Mouse (Mus musculus): ENCODE measurements around the gene Trim37. TPM values are rescaled to one million over a fixed set of nuclear protein-coding genes. Genes with fewer than 3 reads are reported as not detected.

Trim37 gene
- polyA plus RNA-seq, 1 experiment from 2014 or later, result 87.3 TPM

GRCm38 (mm10) chr11:87125562-87125961 is 1.3 kb upstream of the Trim37 start:
- H3K4me3 ChIP-seq, result peak overlapping the region; percentile 95; the same call in 1 of the 2 replicates
- peaks cover 44% of the 10 kb centered on the region for H3K36me3 ChIP-seq (ENCODE audit: poor library complexity, severe bottlenecking)
- H3K27ac ChIP-seq, result peak overlapping the region; percentile 93; the same call in 1 of the 2 replicates
- no peaks in the 10 kb centered on the region for H3K27me3 ChIP-seq
- WGBS, result 46% methylated on average over 4 of the region's 4 CpGs
- ATAC-seq, result no peak
- H3K4me2 ChIP-seq, result peak overlapping the region; percentile 69
- no peak overlapping the region for H3K9ac ChIP-seq
- H3K9me3 ChIP-seq (replicated peaks), result no peaks in the 10 kb centered on the region
- peaks cover 23% of the 10 kb centered on the region for H3K4me1 ChIP-seq

DNA sequence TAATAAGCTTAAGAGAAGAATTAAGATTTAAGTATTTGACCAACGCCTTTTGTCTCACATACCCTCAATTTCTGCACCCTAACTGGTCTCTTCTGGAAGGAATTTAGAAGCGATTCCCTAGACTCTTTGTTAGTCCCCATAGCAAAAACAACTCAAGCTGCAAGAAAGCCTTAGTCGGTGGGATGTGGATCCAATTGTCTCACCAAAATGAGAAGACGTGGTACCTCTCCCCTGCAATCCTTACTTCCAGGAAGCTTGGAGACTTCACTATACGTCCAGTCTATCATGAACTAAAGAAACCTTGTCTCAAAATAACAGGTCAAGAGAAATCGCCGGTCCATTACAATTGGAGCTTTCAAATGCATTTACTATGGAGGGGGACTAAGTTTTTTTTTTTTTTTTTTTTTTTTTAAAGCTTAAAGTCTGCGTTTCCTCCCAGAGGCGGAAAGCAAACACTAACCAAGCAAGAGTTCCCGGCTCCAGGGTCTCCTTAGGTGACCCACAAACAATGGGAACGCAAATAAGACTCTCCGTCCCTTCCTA is 525 bp upstream of the Trim37 start:
- H3K27ac ChIP-seq, result peak overlapping the region; percentile 93

DNA sequence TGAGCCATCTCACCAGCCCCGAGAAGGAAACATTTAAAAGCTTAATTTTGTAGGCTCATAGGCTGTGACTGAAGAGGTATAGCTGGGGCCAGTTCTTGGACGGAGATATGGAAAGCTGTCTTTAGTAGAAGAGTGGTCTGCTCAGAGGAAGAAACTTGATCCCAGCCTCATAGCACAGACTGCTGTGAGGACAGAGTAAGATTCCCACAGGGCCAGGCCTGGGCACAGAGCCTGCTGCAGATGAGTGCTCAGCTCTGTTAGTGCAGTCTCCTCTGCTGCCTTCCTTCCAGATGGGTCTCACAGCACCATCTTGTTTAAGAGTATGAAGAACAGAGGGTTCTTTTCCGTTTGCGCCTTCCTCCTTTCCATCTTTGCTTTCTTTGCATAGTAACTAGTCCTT is 9.4 kb downstream of the Trim37 start:
- WGBS, result 86% methylated on average over 4 of the region's 4 CpGs
- H3K9ac ChIP-seq, result no peak overlapping the region

More for the DNA sequence above, 525 bp upstream of the Trim37 start:
- H3K36me3 ChIP-seq (ENCODE audit: poor library complexity, severe bottlenecking), result peaks cover 41% of the 10 kb centered on the region
- WGBS, result 1% methylated on average over 12 of the region's 12 CpGs
- peak overlapping the region; percentile 92 for H3K9ac ChIP-seq
- H3K27me3 ChIP-seq, result no peaks in the 10 kb centered on the region
- no peak for ATAC-seq
- no peaks in the 10 kb centered on the region for H3K9me3 ChIP-seq (replicated peaks)
- peak overlapping the region; percentile 69 for H3K4me2 ChIP-seq
- H3K4me3 ChIP-seq, result peak overlapping the region; percentile 95
- peaks cover 23% of the 10 kb centered on the region for H3K4me1 ChIP-seq

GRCm38 (mm10) chr11:87158012-87158411 is 31.1 kb downstream of the Trim37 start:
- Histone ChIP-seq H3K27me3 (no peaks in the 10 kb centered on the region), H3K4me2 (no peak overlapping the region), H3K27ac (no peak overlapping the region), H3K4me3 (no peak overlapping the region), H3K9ac (no peak overlapping the region), H3K9me3 (replicated peaks) (no peaks in the 10 kb centered on the region), H3K4me1 (no peaks in the 10 kb centered on the region), H3K36me3 (ENCODE audit: poor library complexity, severe bottlenecking) (peaks cover 54% of the 10 kb centered on the region)
- WGBS, result 95% methylated on average over 2 of the region's 2 CpGs
- ATAC-seq, result no peak

More for the DNA sequence above, 9.4 kb downstream of the Trim37 start:
- Histone ChIP-seq H3K27ac (no peak overlapping the region), H3K36me3 (ENCODE audit: poor library complexity, severe bottlenecking) (peaks cover 41% of the 10 kb centered on the region), H3K4me1 (no peaks in the 10 kb centered on the region), H3K4me3 (no peak overlapping the region), H3K9me3 (replicated peaks) (no peaks in the 10 kb centered on the region), H3K4me2 (no peak overlapping the region), H3K27me3 (no peaks in the 10 kb centered on the region)
- no peak for ATAC-seq

- Histone ChIP-seq H3K36me3 (ENCODE audit: poor library complexity, severe bottlenecking) (peaks cover 65% of the 10 kb centered on the region), H3K27ac (no peak overlapping the region)
- 91% methylated on average over 4 of the region's 4 CpGs for WGBS
Measured at GRCm38 (mm10) chr11:87162687-87163086, 35.8 kb downstream of the Trim37 start.

GRCm38 (mm10) chr11:87163751-87164150 is 36.9 kb downstream of the Trim37 start:
- no peaks in the 10 kb centered on the region for H3K27me3 ChIP-seq
- no peak overlapping the region for H3K4me3 ChIP-seq
- H3K9me3 ChIP-seq (replicated peaks), result no peaks in the 10 kb centered on the region
- ATAC-seq, result no peak
- H3K9ac ChIP-seq, result no peak overlapping the region
- no peak overlapping the region for H3K4me2 ChIP-seq
- H3K4me1 ChIP-seq, result no peaks in the 10 kb centered on the region
- peaks cover 71% of the 10 kb centered on the region for H3K36me3 ChIP-seq (ENCODE audit: poor library complexity, severe bottlenecking)
- H3K27ac ChIP-seq, result no peak overlapping the region

More at GRCm38 (mm10) chr11:87162687-87163086, 35.8 kb downstream of the Trim37 start:
- no peaks in the 10 kb centered on the region for H3K9me3 ChIP-seq (replicated peaks)
- no peaks in the 10 kb centered on the region for H3K4me1 ChIP-seq
- no peak overlapping the region for H3K4me3 ChIP-seq
- no peak overlapping the region for H3K9ac ChIP-seq
- no peak overlapping the region for H3K4me2 ChIP-seq
- no peak for ATAC-seq
- H3K27me3 ChIP-seq, result no peaks in the 10 kb centered on the region

- H3K4me1 ChIP-seq, result no peaks in the 10 kb centered on the region
- no peaks in the 10 kb centered on the region for H3K27me3 ChIP-seq
- no peak overlapping the region for H3K27ac ChIP-seq
- no peak overlapping the region for H3K4me2 ChIP-seq
- no peak overlapping the region for H3K9ac ChIP-seq
- 84% methylated on average over 5 of the region's 5 CpGs for WGBS
- ATAC-seq, result no peak
- H3K4me3 ChIP-seq, result no peak overlapping the region
- no peaks in the 10 kb centered on the region for H3K9me3 ChIP-seq (replicated peaks)
- H3K36me3 ChIP-seq (ENCODE audit: poor library complexity, severe bottlenecking), result peaks cover 57% of the 10 kb centered on the region
Measured at GRCm38 (mm10) chr11:87173625-87174024, 46.7 kb downstream of the Trim37 start.

DNA sequence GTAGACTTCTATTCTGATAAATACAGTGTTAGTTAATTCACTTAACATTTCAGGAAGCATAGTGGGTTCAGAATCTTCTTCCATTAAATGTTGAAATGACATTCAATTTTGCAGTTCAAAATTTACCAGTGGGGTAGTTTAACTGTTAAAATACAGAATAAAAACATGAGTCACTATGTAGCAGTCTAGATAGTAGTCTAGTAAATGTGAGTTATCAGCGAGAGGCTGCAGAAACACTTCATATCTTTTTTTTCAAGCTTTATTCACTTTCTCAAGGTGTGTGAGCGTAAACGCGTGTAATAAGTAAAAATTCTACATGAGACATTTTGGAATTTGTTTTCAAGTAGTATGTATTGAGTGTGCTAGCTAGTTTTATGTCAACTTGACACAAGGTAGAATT is 48.2 kb downstream of the Trim37 start:
- no peak overlapping the region for H3K27ac ChIP-seq
- H3K27me3 ChIP-seq, result no peaks in the 10 kb centered on the region
- H3K9ac ChIP-seq, result no peak overlapping the region
- no peaks in the 10 kb centered on the region for H3K4me1 ChIP-seq
- WGBS, result 98% methylated on average over 4 of the region's 4 CpGs
- H3K4me2 ChIP-seq, result no peak overlapping the region
- peaks cover 60% of the 10 kb centered on the region for H3K36me3 ChIP-seq (ENCODE audit: poor library complexity, severe bottlenecking)
- no peak overlapping the region for H3K4me3 ChIP-seq
- H3K9me3 ChIP-seq (replicated peaks), result no peaks in the 10 kb centered on the region
- no peak for ATAC-seq

GRCm38 (mm10) chr11:87212313-87212712 is 85.4 kb downstream of the Trim37 start:
- Histone ChIP-seq H3K27me3 (no peaks in the 10 kb centered on the region), H3K36me3 (ENCODE audit: poor library complexity, severe bottlenecking) (peaks cover 47% of the 10 kb centered on the region), H3K9me3 (replicated peaks) (no peaks in the 10 kb centered on the region), H3K4me1 (no peaks in the 10 kb centered on the region), H3K27ac (no peak overlapping the region), H3K9ac (no peak overlapping the region), H3K4me3 (no peak overlapping the region), H3K4me2 (no peak overlapping the region)
- 86% methylated on average over 5 of the region's 5 CpGs for WGBS
- no peak for ATAC-seq

DNA sequence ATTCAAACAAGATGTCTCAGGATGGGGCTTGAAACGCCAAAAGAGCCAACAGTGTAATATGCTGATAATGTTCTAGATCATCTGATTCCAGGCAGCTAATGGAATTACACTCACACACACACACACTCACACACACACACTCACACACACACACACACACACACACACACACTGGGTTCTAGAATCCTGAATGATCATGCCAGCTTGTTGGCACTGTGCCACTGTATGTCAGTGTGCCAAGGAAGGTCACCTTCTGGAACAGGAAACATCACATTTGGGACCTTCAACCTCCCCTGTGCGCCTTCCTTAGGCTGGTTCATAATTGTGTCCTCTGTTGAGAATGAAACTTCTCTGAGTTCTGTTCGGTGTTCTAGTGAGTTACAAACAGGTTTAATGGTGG is 95.8 kb downstream of the Trim37 start:
- no peak overlapping the region for H3K4me3 ChIP-seq
- no peaks in the 10 kb centered on the region for H3K27me3 ChIP-seq
- H3K4me2 ChIP-seq, result no peak overlapping the region
- H3K27ac ChIP-seq, result no peak overlapping the region
- WGBS, result 96% methylated on average over 3 of the region's 3 CpGs
- H3K9ac ChIP-seq, result no peak overlapping the region
- peaks cover 57% of the 10 kb centered on the region for H3K36me3 ChIP-seq (ENCODE audit: poor library complexity, severe bottlenecking)
- ATAC-seq, result no peak
- no peaks in the 10 kb centered on the region for H3K9me3 ChIP-seq (replicated peaks)
- no peaks in the 10 kb centered on the region for H3K4me1 ChIP-seq

- no peaks in the 10 kb centered on the region for H3K4me1 ChIP-seq
- H3K9ac ChIP-seq, result no peak overlapping the region
- H3K36me3 ChIP-seq (ENCODE audit: poor library complexity, severe bottlenecking), result peaks cover 56% of the 10 kb centered on the region
- no peak overlapping the region for H3K4me2 ChIP-seq
- H3K4me3 ChIP-seq, result no peak overlapping the region
- WGBS, result 82% methylated on average over 5 of the region's 5 CpGs
- no peak overlapping the region for H3K27ac ChIP-seq
- no peaks in the 10 kb centered on the region for H3K27me3 ChIP-seq
- ATAC-seq, result no peak
- no peaks in the 10 kb centered on the region for H3K9me3 ChIP-seq (replicated peaks)
Measured at GRCm38 (mm10) chr11:87227056-87227455, 100.2 kb downstream of the Trim37 start.

DNA sequence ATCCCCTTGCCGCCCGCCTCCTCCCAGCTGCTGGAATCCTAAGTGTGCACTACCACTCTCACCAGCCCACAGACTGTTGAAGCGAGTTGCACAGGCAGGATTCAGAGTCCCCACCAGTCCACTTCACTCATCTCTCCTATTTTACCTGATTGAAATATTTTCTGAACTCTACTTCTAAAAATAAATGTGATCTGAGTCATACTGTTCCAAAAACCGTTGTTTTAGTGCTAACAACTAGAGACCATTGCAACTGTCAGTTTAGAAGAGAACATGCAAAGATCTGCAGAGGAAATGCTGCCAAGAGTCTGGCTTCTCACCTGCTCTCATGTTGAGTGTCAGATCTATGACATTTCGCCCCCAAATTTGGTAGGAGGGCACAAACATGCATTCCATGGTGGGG is 106.5 kb downstream of the Trim37 start:
- H3K4me3 ChIP-seq, result no peak overlapping the region
- H3K4me1 ChIP-seq, result no peaks in the 10 kb centered on the region
- no peaks in the 10 kb centered on the region for H3K9me3 ChIP-seq (replicated peaks)
- no peak overlapping the region for H3K9ac ChIP-seq
- H3K4me2 ChIP-seq, result no peak overlapping the region
- ATAC-seq, result no peak
- H3K36me3 ChIP-seq (ENCODE audit: poor library complexity, severe bottlenecking), result peaks cover 56% of the 10 kb centered on the region
- 93% methylated on average over 5 of the region's 5 CpGs for WGBS
- no peak overlapping the region for H3K27ac ChIP-seq
- no peaks in the 10 kb centered on the region for H3K27me3 ChIP-seq
